Mouse (Mus musculus) natural killer cell, adult 2 months (primary cell): ENCODE data around the gene Pcdh9.

Source experiments
- DNase-seq, 2 experiments: peaks; one replicate each; pipeline ENCODE4 v3.0.0; 2022; ENCODE audit warnings: low spot score in 2 of 2

Pcdh9 gene

GRCm38 (mm10) chr14:93380757-93381156 is 509.7 kb downstream of the Pcdh9 start:
- DNase-seq, result no peak

GRCm38 (mm10) chr14:93376159-93376558 is 514.3 kb downstream of the Pcdh9 start:
- no peak for DNase-seq

- no peak for DNase-seq
Measured at GRCm38 (mm10) chr14:93374181-93374580, 516.3 kb downstream of the Pcdh9 start.

GRCm38 (mm10) chr14:93354150-93354549 is 536.3 kb downstream of the Pcdh9 start:
- no peak for DNase-seq

GRCm38 (mm10) chr14:93350906-93351305 is 539.6 kb downstream of the Pcdh9 start:
- DNase-seq, result no peak

GRCm38 (mm10) chr14:93349166-93349565 is 541.3 kb downstream of the Pcdh9 start:
- DNase-seq, result no peak

- no peak for DNase-seq
Measured at GRCm38 (mm10) chr14:93347031-93347430, 543.4 kb downstream of the Pcdh9 start.

GRCm38 (mm10) chr14:93342781-93343180 is 547.7 kb downstream of the Pcdh9 start:
- DNase-seq, result no peak

- DNase-seq, result no peak
Measured at GRCm38 (mm10) chr14:93341390-93341789, 549.1 kb downstream of the Pcdh9 start.

GRCm38 (mm10) chr14:93329247-93329646 is 561.2 kb downstream of the Pcdh9 start:
- no peak for DNase-seq

GRCm38 (mm10) chr14:93317393-93317792 is 573.1 kb downstream of the Pcdh9 start:
- no peak for DNase-seq

- no peak for DNase-seq
Measured at GRCm38 (mm10) chr14:93288361-93288760, 602.1 kb downstream of the Pcdh9 start.

- DNase-seq, result no peak
Measured at GRCm38 (mm10) chr14:93287642-93288041, 602.8 kb downstream of the Pcdh9 start.

- DNase-seq, result no peak
Measured at GRCm38 (mm10) chr14:93285136-93285535, 605.3 kb downstream of the Pcdh9 start.

GRCm38 (mm10) chr14:93284009-93284408 is 606.5 kb downstream of the Pcdh9 start:
- DNase-seq, result no peak

GRCm38 (mm10) chr14:93275661-93276060 is 614.8 kb downstream of the Pcdh9 start:
- no peak for DNase-seq

- no peak for DNase-seq
Measured at GRCm38 (mm10) chr14:93274767-93275166, 615.7 kb downstream of the Pcdh9 start.

- no peak for DNase-seq
Measured at GRCm38 (mm10) chr14:93253411-93253810, 637.1 kb downstream of the Pcdh9 start.

- no peak for DNase-seq
Measured at GRCm38 (mm10) chr14:93240263-93240662, 650.2 kb downstream of the Pcdh9 start.

GRCm38 (mm10) chr14:93234333-93234732 is 656.1 kb downstream of the Pcdh9 start:
- DNase-seq, result no peak

GRCm38 (mm10) chr14:93233599-93233998 is 656.9 kb downstream of the Pcdh9 start:
- no peak for DNase-seq

GRCm38 (mm10) chr14:93214846-93215245 is 675.6 kb downstream of the Pcdh9 start:
- peak; percentile 68 to 73 for DNase-seq

GRCm38 (mm10) chr14:93199791-93200190 is 690.7 kb downstream of the Pcdh9 start:
- DNase-seq, result no peak
